Mouse (Mus musculus) adrenal gland (tissue): ENCODE results near the gene Wdfy2.

Experiments
- intact Hi-C: fragments of 180-260 bp; cut with DNase I; formaldehyde crosslinking; loops from one replicate; pipeline ENCODE4 v1.15.1; 2025
- microRNA-seq, 2 experiments: library from miRNA; unstranded; fragments of <30 nt; microRNA quantifications; one replicate each; pipeline ENCODE4; 2019

The Wdfy2 gene

GRCm38 (mm10) chr14:63002588-63002987, 165.1 kb downstream of the Wdfy2 start:
- intact Hi-C loops = no loop called here

Small RNA genes within 50 kb of the gene (microRNA-seq; reads per million reads assigned to microRNA genes)
- gene Mir6541 (0 reads per million in 2 experiments), gene Mir8098 (1.2 to 1.5 reads per million in 2 experiments)
